Mouse (Mus musculus): ENCODE measurements around the gene Met. TPM values are rescaled to one million over a fixed set of nuclear protein-coding genes. Genes with fewer than 3 reads are reported as not detected.

The Met gene
- polyA plus RNA-seq, 1 experiment from 2014 or later: 2.1 TPM

DNA sequence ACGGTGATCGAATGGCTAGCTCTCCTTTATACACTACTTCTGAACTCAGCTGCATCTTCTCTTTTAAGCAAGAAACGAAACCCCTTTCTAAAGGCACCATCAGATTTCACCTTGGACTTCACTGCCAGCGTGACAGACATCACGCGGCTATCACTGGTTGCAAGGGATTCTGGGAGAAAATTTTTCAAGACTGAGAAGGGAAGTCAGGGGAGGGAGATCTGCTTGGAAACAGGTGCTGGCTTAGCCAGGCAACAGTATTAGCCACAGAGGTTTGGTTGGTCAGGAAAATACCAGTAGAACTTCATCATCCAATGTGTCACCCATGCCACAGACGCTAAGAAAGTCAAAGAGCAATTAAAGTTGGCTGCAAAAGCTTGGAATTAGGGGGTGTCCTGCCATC is 2.2 kb upstream of the Met start:
- H3K4me3 ChIP-seq (ENCODE audit: low read depth, low read length): no peak overlapping the region
- ATAC-seq (replicated peaks; ENCODE audit: insufficient number of reproducible peaks, low FRiP score, low TSS enrichment): no peak
- H3K27ac ChIP-seq (ENCODE audit: low read depth, low read length): no peak overlapping the region
- H3K9ac ChIP-seq (ENCODE audit: low read depth, low read length): no peak overlapping the region
- peaks cover 11% of the 10 kb centered on the region for H3K27me3 ChIP-seq (ENCODE audit: control insufficient read depth, insufficient read depth, low read length)
- no peak overlapping the region for H3K4me2 ChIP-seq
- no peaks in the 10 kb centered on the region for H3K9me3 ChIP-seq (replicated peaks; ENCODE audit: control insufficient read depth, low read length)
- no peaks in the 10 kb centered on the region for H3K4me1 ChIP-seq (ENCODE audit: control insufficient read depth, insufficient read depth, low read length)
- H3K36me3 ChIP-seq (ENCODE audit: control insufficient read depth, insufficient read depth, low read length): no peaks in the 10 kb centered on the region
- 72% methylated on average over 7 of the region's 7 CpGs for WGBS (ENCODE audit: insufficient replicate concordance)

DNA sequence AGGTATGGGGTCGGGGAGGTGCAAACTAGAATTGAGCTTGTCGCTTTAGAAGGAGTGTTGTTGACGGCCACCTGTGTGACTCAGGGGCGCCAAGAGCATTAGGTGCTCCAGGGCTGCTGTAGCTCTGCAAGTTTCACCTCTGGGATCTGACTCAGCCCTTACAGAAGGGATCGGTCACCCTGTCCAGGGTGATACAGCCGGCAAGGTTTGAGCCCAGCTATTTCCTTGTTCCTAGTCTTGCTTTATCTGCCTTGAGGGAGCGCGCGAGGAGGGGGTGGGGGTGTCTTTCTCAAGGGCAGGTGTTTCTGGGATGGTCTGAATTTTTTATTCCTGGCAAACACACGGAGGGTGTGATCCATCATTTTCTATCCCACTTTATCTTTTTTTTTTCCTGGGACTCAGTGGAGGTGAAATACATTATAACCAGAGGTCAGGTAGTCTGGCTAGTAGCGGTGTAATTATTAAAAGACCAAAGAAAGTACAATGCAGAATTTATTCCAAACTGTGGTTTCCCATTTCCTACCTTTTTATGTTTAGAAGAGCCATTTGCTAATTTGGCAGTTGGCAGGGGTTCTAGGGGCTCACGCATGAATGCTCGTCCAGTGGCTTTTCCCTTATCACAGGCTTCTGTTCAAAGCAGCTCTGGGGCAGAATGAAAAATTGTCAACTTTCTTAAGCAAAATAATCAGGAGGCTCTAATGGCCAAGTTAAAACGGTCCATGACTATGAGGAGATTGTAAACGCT is 853 bp downstream of the Met start:
- peak overlapping the region; percentile 95 for H3K4me2 ChIP-seq
- 9% methylated on average over 15 of the region's 15 CpGs for WGBS (ENCODE audit: insufficient replicate concordance)
- H3K27ac ChIP-seq (ENCODE audit: low read depth, low read length): no peak overlapping the region
- no peaks in the 10 kb centered on the region for H3K9me3 ChIP-seq (replicated peaks; ENCODE audit: control insufficient read depth, low read length)
- peak overlapping the region; percentile 65 for H3K4me3 ChIP-seq (ENCODE audit: low read depth, low read length)
- H3K27me3 ChIP-seq (ENCODE audit: control insufficient read depth, insufficient read depth, low read length): peaks cover 18% of the 10 kb centered on the region
- ATAC-seq (replicated peaks; ENCODE audit: insufficient number of reproducible peaks, low FRiP score, low TSS enrichment): peak; percentile 43; the same call in 1 of the 2 replicates
- H3K36me3 ChIP-seq (ENCODE audit: control insufficient read depth, insufficient read depth, low read length): no peaks in the 10 kb centered on the region
- peak overlapping the region; percentile 71 for H3K9ac ChIP-seq (ENCODE audit: low read depth, low read length)
- H3K4me1 ChIP-seq (ENCODE audit: control insufficient read depth, insufficient read depth, low read length): no peaks in the 10 kb centered on the region

DNA sequence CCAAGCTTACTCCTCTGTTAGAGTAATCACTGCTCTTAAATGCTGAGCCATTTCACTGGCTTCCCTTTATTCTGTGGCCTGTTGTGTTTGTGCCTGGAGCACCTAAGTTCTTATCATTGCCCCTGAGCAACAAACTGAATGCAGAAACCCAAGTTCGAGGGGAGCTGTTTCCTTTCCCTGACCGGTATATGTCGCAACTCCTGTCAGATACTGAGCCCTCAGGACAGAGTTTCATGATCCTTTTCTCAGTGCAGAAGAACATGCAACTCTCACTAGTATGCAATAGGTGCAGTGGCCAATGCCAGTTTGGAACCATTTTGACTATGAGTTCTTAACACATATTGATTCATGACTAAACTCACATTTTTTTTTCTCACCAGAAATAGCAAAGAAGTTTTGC is 2.9 kb downstream of the Met start:
- WGBS (ENCODE audit: insufficient replicate concordance): 66% methylated on average over 3 of the region's 3 CpGs
- H3K27me3 ChIP-seq (ENCODE audit: control insufficient read depth, insufficient read depth, low read length): peaks cover 18% of the 10 kb centered on the region
- H3K9ac ChIP-seq (ENCODE audit: low read depth, low read length): no peak overlapping the region
- no peak overlapping the region for H3K27ac ChIP-seq (ENCODE audit: low read depth, low read length)
- no peaks in the 10 kb centered on the region for H3K9me3 ChIP-seq (replicated peaks; ENCODE audit: control insufficient read depth, low read length)
- H3K4me1 ChIP-seq (ENCODE audit: control insufficient read depth, insufficient read depth, low read length): no peaks in the 10 kb centered on the region
- no peak overlapping the region for H3K4me3 ChIP-seq (ENCODE audit: low read depth, low read length)
- H3K36me3 ChIP-seq (ENCODE audit: control insufficient read depth, insufficient read depth, low read length): no peaks in the 10 kb centered on the region
- no peak overlapping the region for H3K4me2 ChIP-seq
- ATAC-seq (replicated peaks; ENCODE audit: insufficient number of reproducible peaks, low FRiP score, low TSS enrichment): no peak

DNA sequence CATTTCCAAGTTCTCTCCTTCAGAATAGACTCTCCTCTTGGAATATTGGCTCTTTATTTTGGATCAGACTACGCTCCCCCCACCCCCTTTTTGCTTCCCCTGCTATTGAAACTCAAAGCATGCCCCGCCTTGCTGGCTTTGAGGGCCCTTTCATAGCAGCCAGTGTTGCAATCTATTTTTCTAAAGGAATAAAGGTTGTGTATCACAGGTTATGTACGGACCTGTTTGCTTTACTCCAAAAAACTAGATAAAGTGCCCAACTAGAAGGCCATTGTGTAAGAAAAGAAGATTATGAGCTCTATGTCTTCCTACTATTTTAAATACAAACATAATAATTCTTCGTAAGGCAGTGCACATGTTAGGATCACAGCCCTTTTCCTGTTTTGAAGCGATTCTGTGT is 5.4 kb downstream of the Met start:
- Histone ChIP-seq H3K4me2 (no peak overlapping the region), H3K4me1 (ENCODE audit: control insufficient read depth, insufficient read depth, low read length) (no peaks in the 10 kb centered on the region), H3K27me3 (ENCODE audit: control insufficient read depth, insufficient read depth, low read length) (peaks cover 13% of the 10 kb centered on the region), H3K4me3 (ENCODE audit: low read depth, low read length) (no peak overlapping the region), H3K9ac (ENCODE audit: low read depth, low read length) (no peak overlapping the region), H3K9me3 (replicated peaks; ENCODE audit: control insufficient read depth, low read length) (no peaks in the 10 kb centered on the region), H3K36me3 (ENCODE audit: control insufficient read depth, insufficient read depth, low read length) (no peaks in the 10 kb centered on the region), H3K27ac (ENCODE audit: low read depth, low read length) (no peak overlapping the region)
- WGBS (ENCODE audit: insufficient replicate concordance): 80% methylated on average over 5 of the region's 5 CpGs
- ATAC-seq (replicated peaks; ENCODE audit: insufficient number of reproducible peaks, low FRiP score, low TSS enrichment): no peak

DNA sequence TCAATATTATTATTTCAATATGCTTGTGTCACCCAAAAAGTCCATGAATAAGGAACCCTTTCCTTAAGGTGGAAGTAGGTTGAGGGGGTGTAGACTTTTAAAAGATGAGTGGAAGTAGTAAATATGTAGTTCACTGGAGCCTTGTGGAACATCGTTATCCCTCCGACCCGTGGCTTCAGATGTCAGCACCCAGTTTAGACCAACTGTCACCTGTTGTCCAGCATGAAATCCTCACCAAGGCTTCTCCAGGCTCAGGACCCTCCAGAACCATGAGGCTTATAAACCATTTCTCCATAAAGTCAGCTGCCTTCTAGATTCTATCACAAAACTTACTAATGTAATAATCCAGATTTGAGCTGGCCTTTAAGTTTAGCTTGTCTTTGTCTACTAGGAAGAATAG is 9.5 kb downstream of the Met start:
- Histone ChIP-seq H3K4me3 (ENCODE audit: low read depth, low read length) (no peak overlapping the region), H3K27ac (ENCODE audit: low read depth, low read length) (no peak overlapping the region), H3K9me3 (replicated peaks; ENCODE audit: control insufficient read depth, low read length) (no peaks in the 10 kb centered on the region), H3K9ac (ENCODE audit: low read depth, low read length) (no peak overlapping the region), H3K36me3 (ENCODE audit: control insufficient read depth, insufficient read depth, low read length) (no peaks in the 10 kb centered on the region), H3K4me2 (no peak overlapping the region), H3K4me1 (ENCODE audit: control insufficient read depth, insufficient read depth, low read length) (no peaks in the 10 kb centered on the region), H3K27me3 (ENCODE audit: control insufficient read depth, insufficient read depth, low read length) (peaks cover 3% of the 10 kb centered on the region; the same call in 1 of the 2 replicates)
- 79% methylated on average over 3 of the region's 3 CpGs for WGBS (ENCODE audit: insufficient replicate concordance)
- no peak for ATAC-seq (replicated peaks; ENCODE audit: insufficient number of reproducible peaks, low FRiP score, low TSS enrichment)

DNA sequence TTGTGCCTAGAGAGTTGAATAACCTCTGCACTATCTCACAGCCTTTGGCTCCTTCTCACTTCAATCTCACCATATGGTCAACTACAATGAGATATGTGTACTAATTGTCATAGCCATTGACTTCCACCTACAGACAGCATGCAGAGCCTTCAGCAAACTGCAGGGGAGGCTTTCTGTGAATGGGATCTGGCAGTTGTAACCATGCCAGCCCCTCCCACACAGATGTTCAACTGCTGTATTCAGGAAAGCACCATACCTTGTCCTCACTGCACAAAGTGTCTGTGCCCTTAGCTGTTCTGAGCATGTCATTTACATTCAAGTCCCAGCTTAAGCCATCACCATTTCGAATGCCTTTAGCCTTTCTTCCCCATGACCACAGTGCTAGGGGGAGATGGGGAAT is 14.2 kb downstream of the Met start:
- WGBS (ENCODE audit: insufficient replicate concordance): 70% methylated on average over 1 of the region's 1 CpGs
- Histone ChIP-seq H3K36me3 (ENCODE audit: control insufficient read depth, insufficient read depth, low read length) (no peaks in the 10 kb centered on the region), H3K9ac (ENCODE audit: low read depth, low read length) (no peak overlapping the region), H3K4me2 (no peak overlapping the region), H3K4me3 (ENCODE audit: low read depth, low read length) (no peak overlapping the region), H3K9me3 (replicated peaks; ENCODE audit: control insufficient read depth, low read length) (no peaks in the 10 kb centered on the region), H3K4me1 (ENCODE audit: control insufficient read depth, insufficient read depth, low read length) (no peaks in the 10 kb centered on the region), H3K27me3 (ENCODE audit: control insufficient read depth, insufficient read depth, low read length) (no peaks in the 10 kb centered on the region), H3K27ac (ENCODE audit: low read depth, low read length) (no peak overlapping the region)
- ATAC-seq (replicated peaks; ENCODE audit: insufficient number of reproducible peaks, low FRiP score, low TSS enrichment): no peak

DNA sequence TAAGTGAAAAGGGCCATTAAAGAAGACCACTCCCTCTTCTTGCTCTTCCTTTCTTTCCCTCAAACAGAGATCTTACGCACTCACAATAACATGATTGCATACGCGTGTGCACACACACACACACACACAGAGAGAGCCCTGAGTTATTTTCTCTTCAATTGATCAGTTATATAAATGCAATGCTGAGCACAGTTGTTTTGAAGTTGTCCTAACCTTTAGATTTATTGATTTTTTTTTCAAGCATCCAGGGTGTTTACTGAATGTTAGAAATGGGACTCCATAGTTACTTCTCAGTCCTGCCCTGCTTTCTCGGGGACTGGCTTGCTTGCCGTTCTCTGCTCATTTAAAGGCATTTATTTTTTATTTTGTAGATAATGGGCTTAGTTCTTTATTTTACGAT is 14.7 kb downstream of the Met start:
- no peaks in the 10 kb centered on the region for H3K36me3 ChIP-seq (ENCODE audit: control insufficient read depth, insufficient read depth, low read length)
- H3K27me3 ChIP-seq (ENCODE audit: control insufficient read depth, insufficient read depth, low read length): no peaks in the 10 kb centered on the region
- no peak for ATAC-seq (replicated peaks; ENCODE audit: insufficient number of reproducible peaks, low FRiP score, low TSS enrichment)
- no peaks in the 10 kb centered on the region for H3K9me3 ChIP-seq (replicated peaks; ENCODE audit: control insufficient read depth, low read length)
- H3K27ac ChIP-seq (ENCODE audit: low read depth, low read length): no peak overlapping the region
- no peak overlapping the region for H3K9ac ChIP-seq (ENCODE audit: low read depth, low read length)
- no peak overlapping the region for H3K4me2 ChIP-seq
- no peak overlapping the region for H3K4me3 ChIP-seq (ENCODE audit: low read depth, low read length)
- WGBS (ENCODE audit: insufficient replicate concordance): 92% methylated on average over 6 of the region's 6 CpGs
- H3K4me1 ChIP-seq (ENCODE audit: control insufficient read depth, insufficient read depth, low read length): no peaks in the 10 kb centered on the region

DNA sequence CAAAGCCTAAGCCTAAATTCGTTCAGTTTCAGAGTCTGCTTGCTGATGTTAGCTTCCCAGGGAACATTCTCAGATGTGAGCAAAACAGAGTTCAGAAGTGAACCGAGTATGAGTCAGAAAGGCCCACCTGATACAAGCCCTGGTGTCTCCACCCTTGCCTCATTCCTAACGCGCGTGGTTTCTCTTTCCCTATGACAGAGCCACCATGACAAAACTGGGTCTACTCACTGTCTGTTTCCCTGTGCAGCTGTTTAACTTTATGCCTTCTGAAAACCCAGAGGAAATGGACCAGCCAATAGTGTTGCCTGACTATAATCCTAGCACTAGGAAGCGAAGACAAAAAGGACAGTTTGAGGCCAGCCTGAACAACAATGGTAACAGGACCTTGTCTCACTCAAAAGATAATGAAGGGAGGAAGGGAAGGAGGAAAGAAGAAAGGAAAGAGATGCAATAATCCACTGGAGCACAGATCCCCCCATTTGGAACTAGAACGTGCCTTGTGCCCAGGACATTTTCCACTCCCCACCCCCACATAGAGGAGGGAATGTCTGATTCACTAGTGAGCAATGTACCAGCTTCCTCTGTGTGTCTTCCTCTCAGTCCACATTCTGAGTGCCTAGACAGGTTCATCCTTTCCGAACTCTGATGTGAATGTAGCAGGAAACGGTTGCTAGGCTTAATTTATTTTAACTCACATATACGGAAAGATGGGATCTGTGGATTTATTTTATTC is 15.4 kb downstream of the Met start:
- H3K27me3 ChIP-seq (ENCODE audit: control insufficient read depth, insufficient read depth, low read length): no peaks in the 10 kb centered on the region
- H3K4me3 ChIP-seq (ENCODE audit: low read depth, low read length): no peak overlapping the region
- H3K36me3 ChIP-seq (ENCODE audit: control insufficient read depth, insufficient read depth, low read length): no peaks in the 10 kb centered on the region
- WGBS (ENCODE audit: insufficient replicate concordance): 71% methylated on average over 10 of the region's 10 CpGs
- H3K4me1 ChIP-seq (ENCODE audit: control insufficient read depth, insufficient read depth, low read length): no peaks in the 10 kb centered on the region
- H3K9me3 ChIP-seq (replicated peaks; ENCODE audit: control insufficient read depth, low read length): no peaks in the 10 kb centered on the region
- H3K4me2 ChIP-seq: no peak overlapping the region
- H3K27ac ChIP-seq (ENCODE audit: low read depth, low read length): no peak overlapping the region
- no peak for ATAC-seq (replicated peaks; ENCODE audit: insufficient number of reproducible peaks, low FRiP score, low TSS enrichment)
- H3K9ac ChIP-seq (ENCODE audit: low read depth, low read length): no peak overlapping the region

DNA sequence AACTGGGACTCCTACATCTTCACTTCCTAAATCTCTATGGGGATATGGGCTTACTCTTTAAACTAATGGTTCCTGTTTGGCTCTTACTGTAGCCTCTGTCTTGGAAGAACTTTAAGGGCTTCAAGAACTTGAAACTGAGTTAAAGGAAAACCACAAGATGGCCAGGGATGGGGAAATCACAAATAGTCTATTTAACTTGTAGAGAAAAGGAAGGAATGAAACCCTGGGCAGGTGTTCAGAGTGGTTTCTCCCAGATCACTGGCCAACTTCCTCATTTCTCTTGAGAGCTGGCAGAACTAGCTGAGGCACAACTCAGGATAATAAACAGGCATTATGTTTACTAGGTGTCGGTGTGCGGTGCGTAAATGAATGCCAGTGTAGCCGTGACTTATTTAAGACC is 17.5 kb downstream of the Met start:
- H3K4me2 ChIP-seq: no peak overlapping the region
- H3K9ac ChIP-seq (ENCODE audit: low read depth, low read length): no peak overlapping the region
- no peaks in the 10 kb centered on the region for H3K9me3 ChIP-seq (replicated peaks; ENCODE audit: control insufficient read depth, low read length)
- no peaks in the 10 kb centered on the region for H3K27me3 ChIP-seq (ENCODE audit: control insufficient read depth, insufficient read depth, low read length)
- H3K4me3 ChIP-seq (ENCODE audit: low read depth, low read length): no peak overlapping the region
- H3K27ac ChIP-seq (ENCODE audit: low read depth, low read length): no peak overlapping the region
- H3K4me1 ChIP-seq (ENCODE audit: control insufficient read depth, insufficient read depth, low read length): no peaks in the 10 kb centered on the region
- no peaks in the 10 kb centered on the region for H3K36me3 ChIP-seq (ENCODE audit: control insufficient read depth, insufficient read depth, low read length)
- WGBS (ENCODE audit: insufficient replicate concordance): 91% methylated on average over 4 of the region's 4 CpGs
- no peak for ATAC-seq (replicated peaks; ENCODE audit: insufficient number of reproducible peaks, low FRiP score, low TSS enrichment)

Measured in heart, embryonic 11.5 days (tissue).